In the genomic region with DNA sequence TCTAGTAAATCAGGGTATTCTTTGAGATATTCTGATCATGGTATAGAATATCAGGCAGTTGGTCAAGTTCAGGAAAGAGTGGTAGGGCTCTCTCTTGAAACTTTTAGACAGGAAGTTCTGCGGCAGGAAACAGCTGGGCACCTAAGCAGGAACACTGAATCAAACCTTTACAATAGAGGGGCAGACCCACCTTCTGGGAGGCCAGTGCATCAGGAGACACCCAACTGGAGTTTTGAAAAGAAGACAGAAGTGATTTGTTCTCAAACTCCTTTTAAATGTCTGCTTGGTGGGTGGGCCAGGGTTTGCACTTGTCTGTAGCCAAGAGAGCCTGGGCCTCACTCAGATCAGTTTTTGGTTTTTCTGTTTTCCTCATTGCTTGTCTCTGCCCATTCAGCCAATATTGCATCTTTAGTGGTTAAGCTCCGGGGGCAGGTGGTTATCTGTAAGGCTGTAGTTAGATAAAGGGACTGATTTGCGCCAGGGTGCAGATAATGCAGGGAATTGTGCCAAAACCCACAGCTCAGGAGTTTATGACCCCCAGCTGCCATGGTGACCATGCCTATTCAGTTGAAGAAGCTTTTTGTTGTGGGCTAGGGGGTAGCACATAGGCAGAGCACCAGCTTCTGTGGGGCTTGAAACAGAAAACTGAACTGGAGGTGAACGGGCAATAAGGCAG, we compare ENCODE assay signal across 18 mouse cellular contexts. TPM values are rescaled to one million over a fixed set of nuclear protein-coding genes. Genes with fewer than 3 reads are reported as not detected.
DNase-seq lines count a peak whose midpoint lies in the region; ATAC-seq and TF ChIP-seq lines count a peak whose summit lies in the region.
"Had no signal": no experiment of that assay in that cellular context is flagged by ENCODE, and none has a peak within 500 bp of the region (broad histone marks: within the 10 kb centered on the region; RNA-seq: fewer than 3 reads in every experiment).

No protein-coding gene starts in this region.

- H3K27me3 ChIP-seq in neural tube, embryonic 11.5 days (ENCODE audit: control insufficient read depth, insufficient read depth, low read length) = no peaks in the 10 kb centered on the region
- no peaks in the 10 kb centered on the region for H3K27me3 ChIP-seq in neural tube, embryonic 14.5 days (ENCODE audit: control insufficient read depth, insufficient read depth, low read length)
- H3K27me3 ChIP-seq in lung, postnatal 0 days (replicated peaks; ENCODE audit: insufficient read depth, low read length) = no peaks in the 10 kb centered on the region
- H3K27me3 ChIP-seq: embryonic facial prominence, embryonic 12.5 days; lung, embryonic 15.5 days had no signal

- H3K4me2 ChIP-seq in neural tube, embryonic 11.5 days (ENCODE audit: low read depth) = no peak overlapping the region
- no peak overlapping the region for H3K4me2 ChIP-seq in neural tube, embryonic 14.5 days (ENCODE audit: low read depth, low read length)
- no peak overlapping the region for H3K4me2 ChIP-seq in lung, postnatal 0 days (replicated peaks; ENCODE audit: low read depth, low read length)
- H3K4me2 ChIP-seq: embryonic facial prominence, embryonic 12.5 days; heart, embryonic 11.5 days; lung, embryonic 15.5 days had no signal

- no peak overlapping the region for H3K9ac ChIP-seq in neural tube, embryonic 11.5 days (ENCODE audit: low read length)
- H3K9ac ChIP-seq in neural tube, embryonic 14.5 days (replicated peaks; ENCODE audit: low read depth, low read length) = no peak overlapping the region
- H3K9ac ChIP-seq in lung, postnatal 0 days (replicated peaks; ENCODE audit: low read depth) = no peak overlapping the region
- H3K9ac ChIP-seq: embryonic facial prominence, embryonic 12.5 days; lung, embryonic 15.5 days had no signal

- no peak for TF ChIP-seq EP300 in lung, postnatal 0 days (IDR thresholded peaks at IDR 0.05)

- H3K27ac ChIP-seq in neural tube, embryonic 11.5 days (ENCODE audit: low read depth, low read length) = no peak overlapping the region
- H3K27ac ChIP-seq in neural tube, embryonic 14.5 days (ENCODE audit: low read depth, low read length) = no peak overlapping the region
- no peak overlapping the region for H3K27ac ChIP-seq in lung, postnatal 0 days (ENCODE audit: low read length)
- H3K27ac ChIP-seq: embryonic facial prominence, embryonic 12.5 days; forebrain, embryonic 10.5 days; lung, embryonic 15.5 days had no signal

- no peaks in the 10 kb centered on the region for H3K4me1 ChIP-seq in neural tube, embryonic 11.5 days (ENCODE audit: control insufficient read depth, insufficient read depth, low read length)
- no peaks in the 10 kb centered on the region for H3K4me1 ChIP-seq in neural tube, embryonic 14.5 days (ENCODE audit: control insufficient read depth, insufficient read depth, low read length)
- no peaks in the 10 kb centered on the region for H3K4me1 ChIP-seq in lung, postnatal 0 days (ENCODE audit: insufficient read depth, low read depth, low read length)
- H3K4me1 ChIP-seq: embryonic facial prominence, embryonic 12.5 days; lung, embryonic 15.5 days had no signal

- DNase-seq in neural tube, embryonic 11.5 days (ENCODE audit: low spot score) = peak; percentile 21
- DNase-seq in neural tube, embryonic 10.5 days (ENCODE audit: extremely low spot score, low spot score) = no peak
- peak; percentile 24 for DNase-seq in embryo, embryonic 10.5 days (ENCODE audit: low spot score)
- no peak for DNase-seq in kidney, postnatal 25 days
- DNase-seq in lung, postnatal 0 days (ENCODE audit: low spot score) = no peak
- no peak for DNase-seq in layer of hippocampus, postnatal 14 days (ENCODE audit: low spot score in 2 of 2)
- DNase-seq: cerebellum, adult 2 months; gastrocnemius, postnatal 10 days; heart, postnatal 36 days; kidney, adult 2 months; thymus, postnatal 14 days had no signal

- no peaks in the 10 kb centered on the region for H3K36me3 ChIP-seq in neural tube, embryonic 11.5 days (ENCODE audit: control insufficient read depth, insufficient read depth, low read length)
- no peaks in the 10 kb centered on the region for H3K36me3 ChIP-seq in neural tube, embryonic 14.5 days (ENCODE audit: control insufficient read depth, insufficient read depth, low read length)
- no peaks in the 10 kb centered on the region for H3K36me3 ChIP-seq in lung, postnatal 0 days (ENCODE audit: insufficient read depth, low read length)
- H3K36me3 ChIP-seq: embryonic facial prominence, embryonic 12.5 days; forebrain, embryonic 10.5 days; lung, embryonic 15.5 days had no signal

- peak; percentile 87 for ATAC-seq in neural tube, embryonic 11.5 days (ENCODE audit: insufficient read depth, low FRiP score, low TSS enrichment)
- ATAC-seq in megakaryocyte-erythroid progenitor cell, adult 5-6 weeks (replicated peaks; ENCODE audit: low FRiP score, low TSS enrichment, poor library complexity, severe bottlenecking) = peak; percentile 50; the same call in 1 of the 2 replicates
- ATAC-seq in neural tube, embryonic 14.5 days (ENCODE audit: low read depth) = peak; percentile 81; the same call in 1 of the 2 replicates
- ATAC-seq in lung, postnatal 0 days = no peak
- ATAC-seq: CD4-positive, CD25-positive, alpha-beta regulatory T cell, adult 4 months had no signal

- WGBS in neural tube, embryonic 11.5 days = 25% methylated on average over 4 of the region's 4 CpGs
- WGBS in neural tube, embryonic 14.5 days = 8% methylated on average over 4 of the region's 4 CpGs
- 41% methylated on average over 4 of the region's 4 CpGs for WGBS in lung, postnatal 0 days

- no peaks in the 10 kb centered on the region for H3K9me3 ChIP-seq in neural tube, embryonic 11.5 days (ENCODE audit: control insufficient read depth, low read length)
- H3K9me3 ChIP-seq in neural tube, embryonic 14.5 days (ENCODE audit: control insufficient read depth, low read length) = no peaks in the 10 kb centered on the region
- H3K9me3 ChIP-seq in lung, postnatal 0 days (ENCODE audit: low read length) = no peaks in the 10 kb centered on the region
- H3K9me3 ChIP-seq: embryonic facial prominence, embryonic 12.5 days; forebrain, embryonic 10.5 days; lung, embryonic 15.5 days had no signal

- H3K4me3 ChIP-seq in neural tube, embryonic 11.5 days (ENCODE audit: low read depth, low read length) = no peak overlapping the region
- H3K4me3 ChIP-seq in neural tube, embryonic 14.5 days (ENCODE audit: low read depth, low read length) = no peak overlapping the region
- no peak overlapping the region for H3K4me3 ChIP-seq in lung, postnatal 0 days (ENCODE audit: low read depth, low read length)
- H3K4me3 ChIP-seq: embryonic facial prominence, embryonic 12.5 days; forebrain, embryonic 10.5 days; lung, embryonic 15.5 days had no signal

- TF ChIP-seq CTCF in lung, postnatal 0 days (IDR thresholded peaks at IDR 0.05) = no peak

RNA-seq across cellular contexts. Expression of a gene that starts 40.6 kb away (rescaled TPM):
- polyA plus RNA-seq in neural tube, embryonic 11.5 days (2014; fragmentation: Nextera tagmentation; extraction: Ambion mirVana) = 4.6 and 5.0 TPM in 2 replicates
- total RNA-seq in megakaryocyte-erythroid progenitor cell, adult 5-6 weeks (2014; fragmentation: Nextera tagmentation) = not detected in 2 replicates
- not detected in 2 replicates for total RNA-seq in megakaryocyte-erythroid progenitor cell, adult 5-6 weeks (2017)
- polyA plus RNA-seq in neural tube, embryonic 14.5 days (2014; fragmentation: Nextera tagmentation; extraction: Ambion mirVana) = 6.5 and 9.9 TPM in 2 replicates
- polyA plus RNA-seq in lung, postnatal 0 days (2015; fragmentation: Nextera tagmentation; extraction: Ambion mirVana) = 2.5 and 2.8 TPM in 2 replicates
- 1 to 10 TPM; 5.5 to 6.9 TPM for total RNA-seq in layer of hippocampus, postnatal 14 days (2021)

Comparison
In these comparisons a context has a peak if more than half of its experiments do, and no peak if none do; other contexts are left out.
1. DNase-seq: peak in neural tube, embryonic 11.5 days (single experiment) and embryo, embryonic 10.5 days (single experiment); none in neural tube, embryonic 10.5 days (single experiment), kidney, postnatal 25 days (0 of 2), lung, postnatal 0 days (single experiment) and layer of hippocampus, postnatal 14 days (0 of 2).